Mouse (Mus musculus) spleen, embryonic (tissue): ENCODE results near the gene Gm10358.
"Not testable (repeated sequence)": the region's sequence is repeated elsewhere in the genome, so short reads cannot be mapped to it uniquely, and the experiment has no call there.

Source experiments
- CTCF ChIA-PET: fragments of 350-600 bp; sonication (Branson Sonifier 250); formaldehyde crosslinking; loops from one replicate; lab custom pipeline; 2022; lab: Charles Lee

Gm10358 gene

DNA sequence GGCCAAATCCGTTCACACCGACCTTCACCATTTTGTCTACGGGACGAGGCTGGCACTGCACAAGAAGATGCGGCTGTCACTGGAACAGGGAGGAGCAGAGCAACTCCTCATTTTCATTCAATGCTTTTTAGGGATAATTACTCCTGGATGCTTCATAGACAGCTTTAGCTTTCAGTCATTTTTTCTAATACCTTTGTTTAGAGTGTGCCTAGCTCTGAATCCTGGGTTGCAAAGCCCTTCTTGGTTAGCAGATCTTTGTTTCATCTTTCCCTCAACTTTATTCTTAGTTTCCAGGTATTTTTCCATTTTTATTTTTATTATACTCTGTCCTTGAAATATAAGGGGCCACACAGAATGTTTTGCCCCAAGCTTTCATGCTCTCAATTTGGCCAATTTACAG, at the start of gene Gm10358:
Gene Gm10358, minus strand, starts transcription at position 101 of the 400 bp plus-strand sequence.
- CTCF ChIA-PET: no interaction called here

DNA sequence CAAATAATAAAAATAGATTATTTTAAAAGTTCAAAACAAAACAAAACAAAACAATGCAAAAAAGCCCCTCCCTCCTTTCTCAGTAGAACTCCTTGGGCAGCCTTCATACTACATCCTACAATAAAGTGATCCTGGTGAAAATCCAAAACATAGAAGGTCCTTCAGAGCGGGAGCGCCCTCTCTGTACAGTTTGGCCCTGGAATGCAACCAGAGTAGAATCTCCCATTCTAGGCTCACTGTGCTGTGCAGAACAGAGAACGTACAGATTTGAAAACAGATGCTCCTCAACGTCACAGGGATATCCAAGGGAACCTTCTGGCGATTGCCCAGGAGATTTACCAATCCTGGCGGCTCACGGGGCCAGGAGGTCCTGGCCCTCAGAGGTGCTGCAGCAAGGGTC, 42.0 kb upstream of the Gm10358 start, which contains the start of gene Iqcm:
Gene Iqcm, plus strand, starts transcription at position 301 of the 400 bp plus-strand sequence.
- CTCF ChIA-PET: no interaction called here

DNA sequence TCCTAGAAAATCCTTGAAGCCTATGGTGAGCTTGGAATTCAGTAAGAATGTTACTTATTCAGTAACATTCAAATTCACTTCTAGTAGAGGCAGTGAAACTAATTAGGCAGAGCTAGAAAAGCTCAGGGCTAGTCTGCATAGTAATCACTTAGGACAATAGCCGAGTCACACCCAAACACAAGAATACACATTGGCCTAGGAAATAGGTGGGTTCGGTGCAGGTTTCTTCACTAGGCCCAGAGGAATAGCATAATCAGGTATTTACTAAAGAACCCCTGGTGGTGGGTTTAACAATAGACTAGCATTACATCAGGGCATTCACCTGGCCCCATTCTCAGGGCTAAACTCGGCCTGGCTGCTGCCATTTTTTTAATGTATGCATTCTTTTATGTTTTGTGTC, 9.3 kb upstream of the Gm10358 start:
- CTCF ChIA-PET: not testable (repeated sequence)

DNA sequence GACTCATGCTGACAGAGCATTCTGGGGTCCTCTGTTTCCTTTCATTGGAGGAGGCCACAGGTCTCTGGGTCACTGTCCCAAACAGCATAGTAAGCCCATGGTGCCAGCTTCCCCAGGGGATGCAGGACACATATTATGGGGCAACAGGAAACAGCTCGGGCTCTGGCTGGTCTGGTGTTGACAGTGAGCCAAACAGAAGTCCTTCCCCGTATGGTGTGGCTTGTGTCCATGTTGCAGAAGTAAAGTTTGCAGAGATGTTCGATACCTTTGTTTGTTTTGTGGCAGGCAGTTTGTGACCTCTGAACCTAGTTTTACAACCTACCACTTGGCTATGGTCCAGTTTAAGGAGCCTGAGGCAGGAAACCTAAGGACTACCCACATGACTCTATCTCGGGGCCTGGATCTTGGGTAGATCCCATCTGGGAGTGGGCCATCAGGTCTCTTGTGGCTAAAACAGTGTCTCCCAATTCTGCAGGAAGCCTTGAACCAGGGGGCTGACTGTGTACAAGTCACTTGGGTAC, 21.6 kb downstream of the Gm10358 start:
- CTCF ChIA-PET: no interaction called here

DNA sequence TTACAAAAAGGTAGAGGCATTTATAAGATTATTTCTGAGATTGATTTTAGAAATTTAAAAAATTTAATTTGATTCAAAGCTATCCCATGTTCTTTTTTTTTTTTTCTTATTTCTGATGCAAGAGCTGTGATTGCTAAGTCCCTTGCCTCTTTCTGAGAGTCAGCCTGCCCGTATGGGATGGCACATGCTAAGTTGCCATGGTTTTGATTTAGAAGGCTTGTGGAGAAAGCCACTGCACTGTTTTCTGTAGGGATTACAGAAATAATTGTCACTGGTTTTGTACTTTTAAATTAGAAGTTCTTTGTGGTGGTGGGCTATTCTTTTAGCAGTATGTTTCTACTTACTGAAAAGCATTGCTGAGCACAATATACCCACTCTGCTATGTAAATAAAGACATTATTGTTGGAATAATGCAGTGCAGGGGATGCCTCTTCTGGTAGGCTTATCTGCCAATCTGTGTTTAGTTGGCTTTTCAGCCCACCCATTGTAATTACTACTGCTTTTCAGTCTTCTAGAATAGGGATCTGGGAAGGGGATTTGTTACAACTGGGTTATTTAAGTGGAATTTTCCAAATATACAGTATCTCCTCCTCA, 30.8 kb downstream of the Gm10358 start:
- CTCF ChIA-PET: no interaction called here

DNA sequence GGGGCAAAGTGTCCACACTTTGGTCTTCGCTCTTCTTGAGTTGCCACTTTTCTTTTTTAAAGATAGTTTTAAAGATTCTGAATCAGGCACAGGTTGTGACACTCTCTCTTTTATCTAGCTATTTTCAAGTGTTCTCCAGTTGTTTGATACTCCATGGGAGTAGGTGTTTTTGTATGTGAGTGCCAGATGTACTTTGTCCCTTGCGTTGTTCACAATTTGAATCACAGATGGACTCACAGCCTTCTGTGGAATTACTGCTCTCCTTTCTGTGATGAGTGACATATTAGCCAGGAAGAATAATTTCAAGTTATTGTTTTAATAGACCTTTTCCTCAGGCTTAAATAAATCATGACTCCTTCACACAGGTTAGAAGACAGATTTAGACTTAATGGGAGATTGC, 34.4 kb downstream of the Gm10358 start:
- CTCF ChIA-PET: no interaction called here
